Mouse (Mus musculus) limb, embryonic 14.5 days (tissue): ENCODE data around the gene Nsun7. TPM values are rescaled to one million over a fixed set of nuclear protein-coding genes. Genes with fewer than 3 reads are reported as not detected.

Experiments used
- ATAC-seq: fragments of 200-750 bp; cut with Nextera tagmentation; 2 replicates; pipeline ENCODE4 v1.8.0; 2017; ENCODE audit warnings: low read depth, moderate number of reproducible peaks, moderate TSS enrichment; ENCODE audit not compliant: low FRiP score
- DNase-seq: peaks from one replicate; pipeline ENCODE4 v3.0.0-alpha.2; 2015; ENCODE audit warnings: low spot score
- H3K27ac ChIP-seq: fragments of 300-500 bp; sonication (generic); replicated peaks from 2 replicates; pipeline ENCODE4 v1.5.1; 2014; ENCODE audit warnings: low read depth, mild to moderate bottlenecking, low read length, moderate library complexity, mixed read lengths
- H3K27me3 ChIP-seq: fragments of 300-500 bp; sonication (generic); 2 replicates; pipeline ENCODE4 v1.6.1; 2014; ENCODE audit warnings: low read length, mixed read lengths; ENCODE audit not compliant: control insufficient read depth, insufficient read depth
- H3K36me3 ChIP-seq: fragments of 300-500 bp; sonication (generic); 2 replicates; pipeline ENCODE4 v1.6.1; 2014; ENCODE audit warnings: mild to moderate bottlenecking, low read length, moderate library complexity, mixed read lengths; ENCODE audit not compliant: control insufficient read depth, insufficient read depth
- H3K4me1 ChIP-seq: fragments of 300-500 bp; sonication (generic); 2 replicates; pipeline ENCODE4 v1.6.1; 2014; ENCODE audit warnings: antibody characterized with exemption, low read length, mixed read lengths; ENCODE audit not compliant: control insufficient read depth, insufficient read depth
- H3K4me2 ChIP-seq: fragments of 300-500 bp; sonication (generic); replicated peaks from 2 replicates; pipeline ENCODE4 v1.6.1; 2014; ENCODE audit warnings: low read depth, mild to moderate bottlenecking, low read length, moderate library complexity; ENCODE audit not compliant: severe bottlenecking
- H3K4me3 ChIP-seq: fragments of 300-500 bp; sonication (generic); replicated peaks from 2 replicates; pipeline ENCODE4 v1.5.1; 2014; ENCODE audit warnings: low read length
- H3K9ac ChIP-seq: fragments of 300-500 bp; sonication (generic); 2 replicates; pipeline ENCODE4 v1.6.1; 2014; ENCODE audit warnings: mild to moderate bottlenecking, low read depth, low read length, moderate library complexity; ENCODE audit not compliant: severe bottlenecking
- H3K9me3 ChIP-seq: fragments of 300-500 bp; sonication (generic); 2 replicates; pipeline ENCODE4 v1.6.1; 2016; ENCODE audit warnings: low read length; ENCODE audit not compliant: control insufficient read depth
- POLR2A ChIP-seq: fragments of 200-500 bp; IDR thresholded peaks from 2 replicates; pipeline ENCODE4 v1.8.0; 2012; ENCODE audit warnings: inconsistent platforms, mild to moderate bottlenecking, moderate library complexity, borderline replicate concordance; ENCODE audit not compliant: insufficient read depth, insufficient read length; ENCODE audit errors: extremely low read depth
- WGBS: fragments of 180-500 bp; shearing (Covaris S2); extraction: QIAGEN DNeasy Blood & Tissue Kit; methylation state at CpG from one replicate; pipeline ENCODE4 v1.1.7; 2014; 5-methylcytosine and 5-hydroxymethylcytosine counted together
- polyA plus RNA-seq, 2 experiments: library from polyadenylated mRNA; depleted of rRNA in 1 of 2; stranded (reverse) in 1 of 2; unstranded in 1 of 2; fragments of >200 nt; fragmentation: Nextera tagmentation in 1 of 2; extraction: Ambion mirVana in 1 of 2; gene quantifications; 2 replicates each; pipeline versions ENCODE4 v1.2.1 to v1.2.3; 2012 to 2014

The Nsun7 gene
- polyA plus RNA-seq, 2 experiments, result 0.33 to 2.4 TPM

DNA sequence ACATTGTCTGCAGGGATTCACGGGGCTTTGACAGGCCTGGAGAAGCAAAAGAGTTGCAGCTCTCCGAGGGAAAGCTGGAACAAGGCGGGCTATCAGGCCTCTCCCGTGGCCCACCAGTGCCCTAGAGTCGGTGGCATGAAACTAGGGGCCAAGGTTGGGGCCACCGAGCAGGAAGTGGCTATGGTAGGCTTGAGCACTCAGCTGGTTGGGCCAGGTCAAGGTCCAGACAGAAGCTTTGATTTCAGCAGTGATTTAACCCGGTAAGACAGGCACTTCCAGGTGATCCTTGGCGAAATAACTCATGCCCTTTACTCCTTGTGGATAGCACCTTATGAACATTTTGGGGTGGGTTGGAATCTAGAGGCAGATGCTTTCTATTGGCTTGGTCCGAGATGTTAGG is 16.2 kb upstream of the Nsun7 start:
- Histone ChIP-seq H3K4me3 (no peak overlapping the region), H3K9ac (no peak overlapping the region), H3K27ac (no peak overlapping the region), H3K4me2 (no peak overlapping the region), H3K9me3 (no peaks in the 10 kb centered on the region), H3K27me3 (no peaks in the 10 kb centered on the region), H3K36me3 (no peaks in the 10 kb centered on the region), H3K4me1 (no peaks in the 10 kb centered on the region)
- WGBS, result 92% methylated on average over 9 of the region's 9 CpGs
- no peak for DNase-seq
- no peak for TF ChIP-seq POLR2A
- ATAC-seq, result no peak

DNA sequence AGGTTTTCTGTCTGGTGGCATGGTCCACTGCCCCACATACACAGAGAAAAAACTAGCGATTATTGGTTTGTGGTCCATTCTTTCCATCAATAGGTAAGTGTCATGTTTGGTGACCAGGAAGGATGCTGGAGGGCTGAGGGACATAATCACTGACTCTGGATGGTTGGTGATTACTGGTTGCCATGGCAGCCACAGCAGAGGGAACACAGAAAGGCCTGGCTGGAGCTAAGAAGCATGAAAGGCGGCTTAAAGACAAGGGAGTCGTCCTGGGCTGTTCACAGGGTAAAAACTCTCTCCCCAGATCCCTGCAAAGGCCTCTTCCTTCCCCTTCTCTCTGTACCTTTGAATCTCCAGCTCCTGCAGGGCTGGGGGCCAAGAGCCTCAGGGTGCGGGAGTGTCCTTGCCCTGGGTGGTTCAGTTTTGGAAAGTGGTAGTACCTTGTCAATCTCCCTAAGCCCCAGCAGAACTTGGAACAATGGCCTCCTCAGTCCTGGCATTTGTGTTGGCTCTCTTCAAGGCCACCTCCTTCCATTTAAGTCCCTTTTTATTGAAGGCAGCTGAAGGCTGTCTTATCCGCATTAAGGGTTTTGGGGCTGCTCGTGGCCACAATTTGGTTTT is 15.5 kb upstream of the Nsun7 start:
- Histone ChIP-seq H3K4me1 (no peaks in the 10 kb centered on the region), H3K4me3 (no peak overlapping the region), H3K36me3 (no peaks in the 10 kb centered on the region), H3K27me3 (no peaks in the 10 kb centered on the region), H3K4me2 (no peak overlapping the region), H3K9me3 (no peaks in the 10 kb centered on the region), H3K9ac (no peak overlapping the region), H3K27ac (no peak overlapping the region)
- 65% methylated on average over 6 of the region's 6 CpGs for whole genome bisulfite sequencing
- TF ChIP-seq POLR2A, result no peak
- ATAC-seq (no peak), DNase-seq (no peak)

DNA sequence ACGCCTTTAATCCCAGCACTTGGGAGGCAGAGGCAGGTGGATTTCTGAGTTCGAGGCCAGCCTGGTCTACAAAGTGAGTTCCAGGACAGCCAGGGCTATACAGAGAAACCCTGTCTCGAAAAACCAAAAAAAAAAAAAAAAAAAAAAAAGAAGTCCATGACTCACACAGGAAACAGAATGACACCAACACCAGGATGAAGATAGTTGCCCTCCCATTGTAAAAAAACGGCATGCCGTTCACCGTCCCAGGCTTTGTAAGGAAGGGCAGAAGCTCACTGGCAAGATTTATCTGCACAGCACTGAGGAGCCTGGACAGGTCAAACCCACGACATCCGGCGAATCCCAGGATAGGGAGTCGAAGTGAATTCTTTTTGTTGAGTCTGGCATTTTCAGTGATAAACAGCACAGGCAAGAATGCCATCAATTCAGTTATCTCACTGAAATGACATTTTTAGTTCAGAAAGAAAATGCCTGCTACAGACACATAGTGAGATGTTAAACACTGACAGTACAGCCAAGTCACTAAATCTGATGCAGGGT is 13.7 kb upstream of the Nsun7 start:
- DNase-seq (no peak), ATAC-seq (no peak)
- no peak overlapping the region for H3K9ac ChIP-seq
- H3K36me3 ChIP-seq, result no peaks in the 10 kb centered on the region
- H3K9me3 ChIP-seq, result no peaks in the 10 kb centered on the region
- no peak overlapping the region for H3K4me2 ChIP-seq
- WGBS, result 78% methylated on average over 8 of the region's 10 CpGs
- no peak overlapping the region for H3K27ac ChIP-seq
- H3K4me3 ChIP-seq, result no peak overlapping the region
- TF ChIP-seq POLR2A, result no peak
- H3K27me3 ChIP-seq, result no peaks in the 10 kb centered on the region
- no peaks in the 10 kb centered on the region for H3K4me1 ChIP-seq

DNA sequence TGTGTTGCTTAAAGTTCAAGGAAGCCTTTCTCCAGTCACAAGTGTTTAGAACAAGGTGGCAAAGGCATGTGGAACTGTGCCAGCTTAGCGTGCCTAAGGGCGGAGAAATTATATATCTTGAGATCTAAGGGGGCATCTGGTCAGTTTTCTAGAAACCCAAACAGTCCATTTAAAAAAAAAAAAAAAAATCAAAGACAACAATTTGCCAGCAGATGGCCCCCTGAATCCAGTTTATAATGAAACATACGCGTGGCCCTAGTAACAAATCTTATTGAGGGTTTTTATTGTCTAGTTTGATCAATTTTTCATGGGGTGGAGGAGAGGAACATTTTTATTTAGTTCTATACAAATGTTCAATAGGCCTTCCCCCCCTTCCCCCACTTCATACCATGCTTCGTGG is 6.5 kb upstream of the Nsun7 start:
- Histone ChIP-seq H3K4me3 (no peak overlapping the region), H3K27ac (no peak overlapping the region), H3K4me1 (no peaks in the 10 kb centered on the region), H3K27me3 (no peaks in the 10 kb centered on the region), H3K36me3 (no peaks in the 10 kb centered on the region), H3K4me2 (no peak overlapping the region), H3K9ac (no peak overlapping the region), H3K9me3 (no peaks in the 10 kb centered on the region)
- DNase-seq (no peak), ATAC-seq (no peak)
- TF ChIP-seq POLR2A, result no peak
- WGBS, result 51% methylated on average over 5 of the region's 5 CpGs

DNA sequence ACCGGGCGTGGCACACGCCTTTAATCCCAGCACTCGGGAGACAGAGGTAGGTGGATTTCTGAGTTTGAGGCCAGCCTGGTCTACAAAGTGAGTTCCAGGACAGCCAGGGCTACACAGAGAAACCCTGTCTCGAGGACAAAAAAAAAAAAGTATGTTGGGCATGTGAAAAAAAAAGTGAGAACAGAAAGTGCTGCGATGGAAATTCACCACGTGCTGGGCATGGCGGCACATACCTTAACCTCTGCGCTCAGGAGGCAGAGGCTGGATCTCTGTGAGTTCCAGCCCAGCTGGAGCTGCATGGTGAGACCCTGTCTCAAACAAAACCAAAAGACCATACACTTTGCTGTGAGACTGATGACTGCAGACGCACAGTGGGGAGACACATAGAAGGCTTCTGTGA is 4.7 kb upstream of the Nsun7 start:
- H3K4me1 ChIP-seq, result no peaks in the 10 kb centered on the region
- H3K4me3 ChIP-seq, result no peak overlapping the region
- H3K9me3 ChIP-seq, result no peaks in the 10 kb centered on the region
- H3K9ac ChIP-seq, result no peak overlapping the region
- H3K4me2 ChIP-seq, result no peak overlapping the region
- 86% methylated on average over 10 of the region's 10 CpGs for WGBS
- no peaks in the 10 kb centered on the region for H3K36me3 ChIP-seq
- H3K27ac ChIP-seq, result no peak overlapping the region
- no peak for TF ChIP-seq POLR2A
- H3K27me3 ChIP-seq, result no peaks in the 10 kb centered on the region
- DNase-seq (no peak), ATAC-seq (no peak)
